Mouse (Mus musculus) midbrain, embryonic 11.5 days (tissue): ENCODE results near the gene Tfip11. TPM values are rescaled to one million over a fixed set of nuclear protein-coding genes. Genes with fewer than 3 reads are reported as not detected.

Source experiments
- ATAC-seq: fragments of 200-750 bp; cut with Nextera tagmentation; 2 replicates; pipeline ENCODE4 v1.8.0; 2017; ENCODE audit warnings: moderate TSS enrichment, moderate library complexity; ENCODE audit not compliant: low FRiP score
- DNase-seq: peaks from one replicate; pipeline ENCODE4 v3.0.0; 2015; ENCODE audit warnings: low spot score; ENCODE audit errors: missing footprints
- H3K27ac ChIP-seq: fragments of 300-500 bp; sonication (generic); 2 replicates; pipeline ENCODE4 v1.5.1; 2014; ENCODE audit warnings: low read depth, low read length
- H3K27me3 ChIP-seq: fragments of 300-500 bp; sonication (generic); 2 replicates; pipeline ENCODE4 v1.6.1; 2014; ENCODE audit warnings: mild to moderate bottlenecking, low read length, moderate library complexity, mixed read lengths; ENCODE audit not compliant: control insufficient read depth, insufficient read depth
- H3K36me3 ChIP-seq: fragments of 300-500 bp; sonication (generic); 2 replicates; pipeline ENCODE4 v1.6.1; 2014; ENCODE audit warnings: mild to moderate bottlenecking, low read length, moderate library complexity, mixed read lengths; ENCODE audit not compliant: control insufficient read depth, insufficient read depth
- H3K4me1 ChIP-seq: fragments of 300-500 bp; sonication (generic); 2 replicates; pipeline ENCODE4 v1.6.1; 2014; ENCODE audit warnings: low read length; ENCODE audit not compliant: control insufficient read depth, insufficient read depth
- H3K4me2 ChIP-seq: fragments of 300-500 bp; sonication (generic); 2 replicates; pipeline ENCODE4 v1.6.1; 2014; ENCODE audit warnings: mild to moderate bottlenecking, moderate library complexity
- H3K4me3 ChIP-seq: fragments of 300-500 bp; sonication (generic); 2 replicates; pipeline ENCODE4 v1.5.1; 2014; ENCODE audit warnings: low read depth, low read length
- H3K9ac ChIP-seq: fragments of 300-500 bp; sonication (generic); 2 replicates; pipeline ENCODE4 v1.6.1; 2014; ENCODE audit warnings: low read length
- H3K9me3 ChIP-seq: fragments of 300-500 bp; sonication (generic); 2 replicates; pipeline ENCODE4 v1.6.1; 2016; ENCODE audit warnings: low read length; ENCODE audit not compliant: control insufficient read depth
- WGBS: fragments of 180-500 bp; shearing (Covaris S2); extraction: QIAGEN DNeasy Blood & Tissue Kit; methylation state at CpG from one replicate; pipeline ENCODE4 v1.1.7; 2014; 5-methylcytosine and 5-hydroxymethylcytosine counted together
- polyA plus RNA-seq: library from polyadenylated mRNA; unstranded; fragments of >200 nt; fragmentation: Nextera tagmentation; extraction: Ambion mirVana; gene quantifications from 2 replicates; pipeline ENCODE4 v1.2.1, GENCODE M21; 2014

The Tfip11 gene
- polyA plus RNA-seq, 1 experiment from 2014 or later = 25.8 TPM

- ATAC-seq = no peak
- H3K4me1 ChIP-seq = no peaks in the 10 kb centered on the region
- no peak overlapping the region for H3K4me3 ChIP-seq
- H3K9ac ChIP-seq = no peak overlapping the region
- H3K27ac ChIP-seq = no peak overlapping the region
- DNase-seq = no peak
- H3K4me2 ChIP-seq = no peak overlapping the region
- no peaks in the 10 kb centered on the region for H3K27me3 ChIP-seq
- no peaks in the 10 kb centered on the region for H3K36me3 ChIP-seq
- 89% methylated on average over 8 of the region's 8 CpGs for WGBS
- H3K9me3 ChIP-seq = no peaks in the 10 kb centered on the region
These were observed 36.9 kb upstream of the Tfip11 start for GRCm38 (mm10) chr5:112289236-112289635.

- Histone ChIP-seq H3K4me3 (no peak overlapping the region), H3K9me3 (no peaks in the 10 kb centered on the region), H3K4me1 (peaks cover 4% of the 10 kb centered on the region), H3K27me3 (no peaks in the 10 kb centered on the region), H3K36me3 (no peaks in the 10 kb centered on the region), H3K4me2 (no peak overlapping the region), H3K9ac (no peak overlapping the region), H3K27ac (no peak overlapping the region)
- DNase-seq (no peak), ATAC-seq (no peak)
- WGBS = 93% methylated on average over 16 of the region's 16 CpGs
These were observed 36.2 kb upstream of the Tfip11 start for GRCm38 (mm10) chr5:112289819-112290535.

- H3K4me2 ChIP-seq = no peak overlapping the region
- no peak overlapping the region for H3K27ac ChIP-seq
- no peak overlapping the region for H3K4me3 ChIP-seq
- H3K4me1 ChIP-seq = peaks cover 9% of the 10 kb centered on the region
- 95% methylated on average over 8 of the region's 8 CpGs for WGBS
- no peaks in the 10 kb centered on the region for H3K27me3 ChIP-seq
- H3K9ac ChIP-seq = no peak overlapping the region
- no peaks in the 10 kb centered on the region for H3K9me3 ChIP-seq
- ATAC-seq (no peak), DNase-seq (no peak)
- no peaks in the 10 kb centered on the region for H3K36me3 ChIP-seq
These were observed 35.6 kb upstream of the Tfip11 start for GRCm38 (mm10) chr5:112290536-112290880.

GRCm38 (mm10) chr5:112291866-112292265 lies 34.3 kb upstream of the Tfip11 start:
- no peak for DNase-seq
- H3K4me1 ChIP-seq = peaks cover 10% of the 10 kb centered on the region
- no peaks in the 10 kb centered on the region for H3K9me3 ChIP-seq
- no peak overlapping the region for H3K9ac ChIP-seq
- H3K4me2 ChIP-seq = no peak overlapping the region
- 89% methylated on average over 5 of the region's 5 CpGs for WGBS
- ATAC-seq = no peak
- no peak overlapping the region for H3K27ac ChIP-seq
- no peaks in the 10 kb centered on the region for H3K27me3 ChIP-seq
- no peaks in the 10 kb centered on the region for H3K36me3 ChIP-seq
- H3K4me3 ChIP-seq = no peak overlapping the region

- Histone ChIP-seq H3K27ac (no peak overlapping the region), H3K27me3 (no peaks in the 10 kb centered on the region), H3K9ac (no peak overlapping the region), H3K4me3 (no peak overlapping the region), H3K36me3 (no peaks in the 10 kb centered on the region), H3K4me2 (no peak overlapping the region), H3K4me1 (peaks cover 10% of the 10 kb centered on the region), H3K9me3 (no peaks in the 10 kb centered on the region)
- DNase-seq (no peak), ATAC-seq (no peak)
- WGBS = 85% methylated on average over 17 of the region's 17 CpGs
These were observed 33.7 kb upstream of the Tfip11 start for GRCm38 (mm10) chr5:112292343-112292980.

GRCm38 (mm10) chr5:112293800-112294199 lies 32.4 kb upstream of the Tfip11 start:
- Histone ChIP-seq H3K4me1 (peaks cover 10% of the 10 kb centered on the region), H3K9ac (no peak overlapping the region), H3K4me2 (no peak overlapping the region), H3K9me3 (no peaks in the 10 kb centered on the region), H3K27me3 (no peaks in the 10 kb centered on the region), H3K36me3 (no peaks in the 10 kb centered on the region), H3K27ac (no peak overlapping the region), H3K4me3 (no peak overlapping the region)
- DNase-seq = no peak
- ATAC-seq = no peak
- WGBS = 84% methylated on average over 2 of the region's 2 CpGs

- DNase-seq (no peak), ATAC-seq (no peak)
- Histone ChIP-seq H3K4me2 (no peak overlapping the region), H3K27me3 (no peaks in the 10 kb centered on the region), H3K9ac (peak overlapping the region; percentile 5; the same call in 1 of the 2 replicates), H3K27ac (no peak overlapping the region), H3K9me3 (no peaks in the 10 kb centered on the region), H3K36me3 (no peaks in the 10 kb centered on the region), H3K4me3 (no peak overlapping the region), H3K4me1 (peaks cover 10% of the 10 kb centered on the region)
- 69% methylated on average over 4 of the region's 4 CpGs for WGBS
These were observed 31.5 kb upstream of the Tfip11 start for GRCm38 (mm10) chr5:112294696-112295095.

- H3K36me3 ChIP-seq = no peaks in the 10 kb centered on the region
- no peak overlapping the region for H3K4me2 ChIP-seq
- no peak overlapping the region for H3K27ac ChIP-seq
- WGBS = 29% methylated on average over 8 of the region's 8 CpGs
- ATAC-seq (no peak), DNase-seq (no peak)
- no peak overlapping the region for H3K4me3 ChIP-seq
- peaks cover 10% of the 10 kb centered on the region for H3K4me1 ChIP-seq
- H3K27me3 ChIP-seq = no peaks in the 10 kb centered on the region
- peak overlapping the region; percentile 5; the same call in 1 of the 2 replicates for H3K9ac ChIP-seq
- H3K9me3 ChIP-seq = no peaks in the 10 kb centered on the region
These were observed 31.0 kb upstream of the Tfip11 start for GRCm38 (mm10) chr5:112295162-112295561.

GRCm38 (mm10) chr5:112295564-112295963 lies 30.6 kb upstream of the Tfip11 start:
- no peak overlapping the region for H3K27ac ChIP-seq
- no peak overlapping the region for H3K4me3 ChIP-seq
- H3K27me3 ChIP-seq = no peaks in the 10 kb centered on the region
- no peak for ATAC-seq
- H3K9ac ChIP-seq = no peak overlapping the region
- H3K36me3 ChIP-seq = no peaks in the 10 kb centered on the region
- peaks cover 10% of the 10 kb centered on the region for H3K4me1 ChIP-seq
- H3K4me2 ChIP-seq = no peak overlapping the region
- DNase-seq = no peak
- no peaks in the 10 kb centered on the region for H3K9me3 ChIP-seq
- 56% methylated on average over 8 of the region's 8 CpGs for WGBS
